Mouse (Mus musculus) lung, adult 18-20 months (tissue): Measurements from ENCODE around the gene Gins2.

ENCODE experiments used
- DNase-seq, 2 experiments: peaks; one replicate each; pipeline ENCODE4 v3.0.0; 2022; ENCODE audit warnings: mixed read lengths in 2 of 2

Gins2 gene

GRCm38 (mm10) chr8:120563851-120564837 lies 25.0 kb downstream of the Gins2 start:
- peak; percentile 92 to 95 for DNase-seq

- DNase-seq = no peak
These were observed 25.8 kb downstream of the Gins2 start for GRCm38 (mm10) chr8:120563348-120563724.

- DNase-seq = no peak
These were observed 26.3 kb downstream of the Gins2 start for GRCm38 (mm10) chr8:120562680-120563347.

GRCm38 (mm10) chr8:120561539-120562435 lies 27.3 kb downstream of the Gins2 start:
- peak; percentile 52 to 64 for DNase-seq

- no peak for DNase-seq
These were observed 28.6 kb downstream of the Gins2 start for GRCm38 (mm10) chr8:120560535-120560934.

GRCm38 (mm10) chr8:120559654-120560053 lies 29.4 kb downstream of the Gins2 start:
- no peak for DNase-seq

- no peak for DNase-seq
These were observed 30.9 kb downstream of the Gins2 start for GRCm38 (mm10) chr8:120558162-120558561.

- no peak for DNase-seq
These were observed 31.7 kb downstream of the Gins2 start for GRCm38 (mm10) chr8:120557170-120557965.

- DNase-seq = no peak
These were observed 32.8 kb downstream of the Gins2 start for GRCm38 (mm10) chr8:120556198-120556892.

- DNase-seq = no peak
These were observed 34.6 kb downstream of the Gins2 start for GRCm38 (mm10) chr8:120554466-120555039.

GRCm38 (mm10) chr8:120553441-120554123 lies 35.5 kb downstream of the Gins2 start:
- no peak for DNase-seq

GRCm38 (mm10) chr8:120552509-120552908 lies 36.6 kb downstream of the Gins2 start:
- DNase-seq = no peak

GRCm38 (mm10) chr8:120551677-120551980 lies 37.5 kb downstream of the Gins2 start:
- DNase-seq = no peak

- DNase-seq = no peak
These were observed 38.0 kb downstream of the Gins2 start for GRCm38 (mm10) chr8:120550937-120551676.

- DNase-seq = no peak
These were observed 38.7 kb downstream of the Gins2 start for GRCm38 (mm10) chr8:120550430-120550829.

- no peak for DNase-seq
These were observed 39.2 kb downstream of the Gins2 start for GRCm38 (mm10) chr8:120549922-120550321.

GRCm38 (mm10) chr8:120549321-120549921 lies 39.7 kb downstream of the Gins2 start:
- DNase-seq = no peak

GRCm38 (mm10) chr8:120548313-120548761 lies 40.8 kb downstream of the Gins2 start:
- no peak for DNase-seq

- peak; percentile 76 to 85 for DNase-seq
These were observed 41.5 kb downstream of the Gins2 start for GRCm38 (mm10) chr8:120547562-120547961.
